Mouse (Mus musculus) liver, postnatal 0 days (tissue): ENCODE results near the gene 0610037L13Rik. TPM values are rescaled to one million over a fixed set of nuclear protein-coding genes. Genes with fewer than 3 reads are reported as not detected.

Source experiments
- ATAC-seq: fragments of 200-750 bp; cut with Nextera tagmentation; 2 replicates; pipeline ENCODE4 v1.8.0; 2017; ENCODE audit warnings: mild to moderate bottlenecking, moderate library complexity
- DNase-seq: peaks from one replicate; pipeline ENCODE4 v3.0.0-alpha.2; 2016
- H3K27ac ChIP-seq: fragments of 300-500 bp; sonication (generic); 2 replicates; pipeline ENCODE4 v1.5.1; 2014; ENCODE audit warnings: antibody characterized with exemption, moderate library complexity, mild to moderate bottlenecking, low read depth
- H3K27me3 ChIP-seq: fragments of 300-500 bp; sonication (generic); 2 replicates; pipeline ENCODE4 v1.6.1; 2014; ENCODE audit warnings: low read length, control low read depth, mixed read lengths; ENCODE audit not compliant: insufficient read depth
- H3K36me3 ChIP-seq: fragments of 300-500 bp; sonication (generic); replicated peaks from 2 replicates; pipeline ENCODE4 v1.6.1; 2014; ENCODE audit warnings: mild to moderate bottlenecking, control low read depth, low read length, moderate library complexity, mixed read lengths; ENCODE audit not compliant: insufficient read depth
- H3K4me1 ChIP-seq: fragments of 300-500 bp; sonication (generic); 2 replicates; pipeline ENCODE4 v1.6.1; 2014; ENCODE audit warnings: antibody characterized with exemption, mild to moderate bottlenecking, control low read depth; ENCODE audit not compliant: insufficient read depth
- H3K4me2 ChIP-seq: fragments of 300-500 bp; sonication (generic); 2 replicates; pipeline ENCODE4 v1.6.1; 2014; ENCODE audit warnings: low read depth, mild to moderate bottlenecking, low read length, moderate library complexity, mixed read lengths
- H3K4me3 ChIP-seq: fragments of 300-500 bp; sonication (generic); 2 replicates; pipeline ENCODE4 v1.5.1; 2014; ENCODE audit warnings: low read depth, low read length
- H3K9ac ChIP-seq: fragments of 300-500 bp; sonication (generic); replicated peaks from 2 replicates; pipeline ENCODE4 v1.6.1; 2014; ENCODE audit warnings: mild to moderate bottlenecking, moderate library complexity
- H3K9me3 ChIP-seq: fragments of 300-500 bp; sonication (generic); 2 replicates; pipeline ENCODE4 v1.6.1; 2016; ENCODE audit warnings: mild to moderate bottlenecking, control low read depth, low read length, mixed read lengths
- CTCF ChIP-seq: sonication (generic); IDR thresholded peaks from 2 replicates; pipeline ENCODE4 v1.5.1; 2016; ENCODE audit warnings: antibody characterized with exemption, low read depth
- EP300 ChIP-seq: IDR thresholded peaks from 2 replicates; pipeline ENCODE4 v1.6.1; 2016; ENCODE audit warnings: antibody characterized with exemption, low read depth, mild to moderate bottlenecking
- WGBS: fragments of 180-500 bp; shearing (Covaris S2); extraction: QIAGEN DNeasy Blood & Tissue Kit; methylation state at CpG from one replicate; pipeline ENCODE4 v1.1.7; 2014; ENCODE audit not compliant: insufficient replicate concordance; 5-methylcytosine and 5-hydroxymethylcytosine counted together
- polyA plus RNA-seq: library from polyadenylated mRNA; unstranded; fragments of >200 nt; fragmentation: Nextera tagmentation; extraction: Ambion mirVana; gene quantifications from 2 replicates; pipeline ENCODE4 v1.2.1, GENCODE M21; 2015

0610037L13Rik gene
- 44.4 and 45.8 TPM in 2 replicates for polyA plus RNA-seq

GRCm38 (mm10) chr4:107889731-107890432, at the start of gene 0610037L13Rik:
TSS of gene 0610037L13Rik (plus strand) at chr4:107889813.
- H3K36me3 ChIP-seq, result peaks cover 36% of the 10 kb centered on the region
- DNase-seq, result peak; percentile 94
- peaks cover 12% of the 10 kb centered on the region for H3K4me1 ChIP-seq
- peak within 1 kb of the TSS; percentile 60 for H3K27ac ChIP-seq
- TF ChIP-seq CTCF, result no peak
- no peak; the same call in 1 of the 2 replicates for TF ChIP-seq EP300
- no peaks in the 10 kb centered on the region for H3K9me3 ChIP-seq
- peak within 1 kb of the TSS; percentile 44 for H3K9ac ChIP-seq
- H3K4me3 ChIP-seq, result peak within 1 kb of the TSS; percentile 61
- ATAC-seq, result peak; percentile 96
- under 1% methylated on average over 41 of the region's 48 CpGs for WGBS
- H3K4me2 ChIP-seq, result peak within 1 kb of the TSS; percentile 81
- H3K27me3 ChIP-seq, result no peaks in the 10 kb centered on the region

DNA sequence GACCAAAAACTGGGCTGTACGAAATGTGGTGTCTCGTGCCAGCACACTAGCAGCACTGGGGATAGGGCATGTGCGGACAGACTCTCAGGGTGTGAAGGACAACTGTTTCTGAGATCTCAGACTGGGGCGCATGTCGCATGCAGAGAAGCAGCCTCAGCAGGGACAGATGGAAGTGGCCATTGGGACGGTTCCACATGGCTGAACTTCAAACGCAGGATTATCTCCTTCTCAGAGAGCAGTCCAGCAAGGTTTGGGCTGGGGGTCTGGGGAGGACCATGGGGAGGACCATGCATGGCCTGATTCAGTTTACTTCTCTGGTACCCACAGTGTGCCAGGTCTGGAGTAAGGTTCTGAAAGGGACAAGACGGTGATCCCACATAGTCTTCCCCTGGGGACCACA, 45.9 kb upstream of the 0610037L13Rik start:
- H3K4me1 ChIP-seq, result no peaks in the 10 kb centered on the region
- DNase-seq (no peak), ATAC-seq (no peak)
- no peak overlapping the region for H3K4me3 ChIP-seq
- no peak overlapping the region for H3K27ac ChIP-seq
- no peak overlapping the region for H3K9ac ChIP-seq
- TF ChIP-seq EP300, result no peak
- TF ChIP-seq CTCF, result no peak
- peaks cover 7% of the 10 kb centered on the region; the same call in 1 of the 2 replicates for H3K27me3 ChIP-seq
- H3K9me3 ChIP-seq, result no peaks in the 10 kb centered on the region
- no peak overlapping the region for H3K4me2 ChIP-seq
- 88% methylated on average over 8 of the region's 8 CpGs for whole genome bisulfite sequencing
- H3K36me3 ChIP-seq, result no peaks in the 10 kb centered on the region

DNA sequence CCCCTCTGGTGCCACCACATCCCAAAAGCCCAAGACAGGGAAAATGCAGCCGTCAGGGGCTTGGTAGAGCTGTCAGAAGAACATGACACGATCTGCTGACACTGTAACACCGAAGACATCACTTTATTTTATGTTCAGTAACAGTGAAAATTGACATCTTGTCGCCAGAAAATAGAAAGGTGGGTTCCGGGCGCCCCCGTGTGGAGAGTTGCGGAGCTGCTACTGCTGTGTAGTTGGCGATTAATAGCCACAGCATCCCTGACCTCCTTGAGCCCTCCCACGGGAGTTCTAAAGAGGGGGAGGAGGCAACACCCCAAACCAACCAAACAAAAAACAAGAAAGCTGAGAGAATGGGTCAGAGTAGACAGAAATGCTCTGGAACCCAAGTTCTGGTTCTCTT, 44.6 kb upstream of the 0610037L13Rik start:
- Histone ChIP-seq H3K27ac (no peak overlapping the region), H3K27me3 (peaks cover 7% of the 10 kb centered on the region; the same call in 1 of the 2 replicates), H3K4me2 (no peak overlapping the region), H3K4me1 (no peaks in the 10 kb centered on the region), H3K9me3 (no peaks in the 10 kb centered on the region), H3K9ac (no peak overlapping the region), H3K4me3 (no peak overlapping the region), H3K36me3 (no peaks in the 10 kb centered on the region)
- ATAC-seq (no peak), DNase-seq (peak; percentile 85)
- TF ChIP-seq EP300 (no peak), CTCF (peak; percentile 91)
- WGBS, result 4% methylated on average over 10 of the region's 10 CpGs

DNA sequence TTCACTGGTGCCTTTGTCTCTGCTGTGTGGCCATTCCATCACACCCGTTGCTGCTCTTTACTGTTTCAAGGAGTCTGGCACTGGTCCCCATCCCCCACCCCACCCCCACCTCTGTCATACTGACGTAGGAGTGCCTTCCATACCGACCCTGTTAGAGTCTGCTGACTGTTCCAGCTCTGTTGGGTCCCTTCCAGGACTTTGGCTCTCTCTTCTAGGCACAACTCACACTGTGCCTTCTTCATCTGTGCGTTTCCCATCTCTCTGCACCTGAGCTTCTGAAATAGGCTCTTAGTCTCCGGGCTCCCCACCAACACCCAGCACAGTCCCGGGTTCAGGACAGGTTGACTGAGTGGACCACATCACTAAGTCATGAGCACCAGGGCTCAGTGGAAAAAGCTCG, 42.8 kb upstream of the 0610037L13Rik start:
- ATAC-seq (no peak), DNase-seq (no peak)
- no peak overlapping the region for H3K4me3 ChIP-seq
- TF ChIP-seq EP300, result no peak
- no peak for TF ChIP-seq CTCF
- no peaks in the 10 kb centered on the region for H3K9me3 ChIP-seq
- H3K4me2 ChIP-seq, result no peak overlapping the region
- no peaks in the 10 kb centered on the region for H3K36me3 ChIP-seq
- peaks cover 7% of the 10 kb centered on the region; the same call in 1 of the 2 replicates for H3K27me3 ChIP-seq
- H3K9ac ChIP-seq, result no peak overlapping the region
- H3K27ac ChIP-seq, result no peak overlapping the region
- 59% methylated on average over 7 of the region's 7 CpGs for WGBS
- no peaks in the 10 kb centered on the region for H3K4me1 ChIP-seq

DNA sequence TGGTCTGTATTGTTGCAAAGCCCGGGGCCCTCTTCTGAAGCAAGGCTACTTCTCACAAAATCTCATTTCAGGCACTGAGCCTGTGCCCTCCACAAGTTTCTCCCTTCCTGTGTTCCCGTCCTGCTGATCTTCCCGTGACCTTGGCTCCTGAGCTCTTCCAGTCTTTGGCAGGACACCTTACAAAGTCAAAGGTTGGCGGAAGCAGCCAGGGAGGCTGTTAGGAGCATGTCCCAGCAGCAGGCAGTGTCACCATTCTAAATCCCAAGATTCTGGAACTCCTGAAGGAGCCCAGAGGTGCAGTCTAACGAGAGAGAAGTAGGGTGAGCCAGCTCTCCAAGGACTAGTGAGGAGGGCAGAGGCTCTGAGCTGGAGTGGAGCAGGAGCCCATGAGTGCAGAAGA, 41.1 kb upstream of the 0610037L13Rik start:
- Histone ChIP-seq H3K4me1 (no peaks in the 10 kb centered on the region), H3K9ac (no peak overlapping the region), H3K27me3 (peaks cover 7% of the 10 kb centered on the region; the same call in 1 of the 2 replicates), H3K4me2 (no peak overlapping the region), H3K27ac (no peak overlapping the region), H3K36me3 (no peaks in the 10 kb centered on the region), H3K4me3 (no peak overlapping the region), H3K9me3 (no peaks in the 10 kb centered on the region)
- ATAC-seq (no peak), DNase-seq (no peak)
- no peak for TF ChIP-seq CTCF
- TF ChIP-seq EP300, result no peak
- WGBS, result 77% methylated on average over 5 of the region's 5 CpGs

- H3K27me3 ChIP-seq, result peaks cover 7% of the 10 kb centered on the region; the same call in 1 of the 2 replicates
- H3K4me1 ChIP-seq, result no peaks in the 10 kb centered on the region
- TF ChIP-seq EP300, result no peak
- TF ChIP-seq CTCF, result no peak
- no peak overlapping the region for H3K9ac ChIP-seq
- no peak overlapping the region for H3K27ac ChIP-seq
- DNase-seq (no peak), ATAC-seq (no peak)
- no peak overlapping the region for H3K4me3 ChIP-seq
- no peak overlapping the region for H3K4me2 ChIP-seq
- H3K36me3 ChIP-seq, result no peaks in the 10 kb centered on the region
- no peaks in the 10 kb centered on the region for H3K9me3 ChIP-seq
- 52% methylated on average over 9 of the region's 9 CpGs for WGBS
These were observed 40.0 kb upstream of the 0610037L13Rik start for GRCm38 (mm10) chr4:107849621-107850020.
